Mouse (Mus musculus) Patski (cell line): Measurements from ENCODE around the gene Pear1. TPM values are rescaled to one million over a fixed set of nuclear protein-coding genes. Genes with fewer than 3 reads are reported as not detected.

Source experiments
- ATAC-seq: fragments of 100-300 bp; one replicate; pipeline ENCODE4 v1.8.0; 2021
- CTCF ChIA-PET: fragments of 350-600 bp; sonication (Branson Sonifier 250); formaldehyde crosslinking; loops from one replicate; lab custom pipeline; 2022; ENCODE audit warnings: inconsistent platforms; lab: Charles Lee
- POLR2A ChIA-PET: fragments of 350-600 bp; sonication (Branson Sonifier 250); formaldehyde crosslinking; loops from one replicate; lab custom pipeline; 2022; ENCODE audit warnings: antibody characterized with exemption, inconsistent platforms; lab: Charles Lee
- DNase-seq: peaks from one replicate; pipeline ENCODE4 v3.0.0-alpha.2; 2011; ENCODE audit warnings: low read depth, low spot score
- H3K27me3 ChIP-seq: fragments of 371-371 bp; one replicate; pipeline ENCODE4 v1.5.1; 2021
- CTCF ChIP-seq: fragments of 100-300 bp; IDR thresholded peaks from one replicate; pipeline ENCODE4 v1.5.1; 2021
- in situ Hi-C: fragments of 300-500 bp; cut with MboI; formaldehyde crosslinking; loops from 3 replicates; pipeline ENCODE4 v1.11.1; 2018; ENCODE audit warnings: low pct_unique_long_range_greater_than_20kb, mixed read lengths
- polyA plus RNA-seq: library from polyadenylated mRNA; unstranded; gene quantifications from one replicate; pipeline ENCODE4 v1.2.3, GENCODE M21; 2021

Pear1 gene
- polyA plus RNA-seq, 1 experiment from 2014 or later: 2.8 TPM

GRCm38 (mm10) chr3:87812873-87813272 lies 11.2 kb downstream of the Pear1 start:
- in situ Hi-C loops: no loop called here
- ATAC-seq (peak; percentile 48), DNase-seq (no peak)
- H3K27me3 ChIP-seq: peaks cover 65% of the 10 kb centered on the region
- no peak for TF ChIP-seq CTCF
- ChIA-PET CTCF (interaction anchor here (0.9 to 1.5 kb wide), 3 partner anchors 17 to 43 kb away, joined by 3 to 6 read pairs (median 3); no protein-coding TSS in a partner anchor), POLR2A (no interaction called here)

GRCm38 (mm10) chr3:87812413-87812812 lies 11.7 kb downstream of the Pear1 start:
- ChIA-PET CTCF (interaction anchor here (0.9 to 1.5 kb wide), 2 partner anchors 26 to 42 kb away, joined by 3 to 6 read pairs; no protein-coding TSS in a partner anchor), POLR2A (interaction anchor here (0.6 kb wide), 1 partner anchor 199 kb away, joined by 3 read pairs; no protein-coding TSS in a partner anchor)
- peaks cover 64% of the 10 kb centered on the region for H3K27me3 ChIP-seq
- no peak for DNase-seq
- no peak for TF ChIP-seq CTCF
- ATAC-seq: no peak
- in situ Hi-C loops: no loop called here

DNA sequence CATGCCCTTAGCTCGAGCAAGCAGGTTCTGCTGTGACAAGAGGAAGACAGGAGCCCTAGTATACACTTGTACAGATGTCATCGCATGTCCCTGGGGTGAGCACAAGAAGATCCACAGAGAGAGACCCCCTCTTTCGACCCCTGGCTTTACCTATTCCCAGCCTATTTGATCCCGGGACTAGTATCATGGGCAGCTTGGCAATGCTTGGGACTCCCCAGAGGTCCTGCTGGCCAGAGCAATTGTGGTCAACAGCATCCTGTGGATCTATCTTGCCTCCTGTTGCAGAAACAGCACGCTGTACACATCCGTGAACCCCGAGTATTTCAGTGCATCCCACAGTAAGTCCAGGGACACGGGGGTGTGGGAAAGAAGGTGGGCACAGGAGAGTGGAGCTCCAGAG lies 12.8 kb downstream of the Pear1 start:
- ChIA-PET CTCF (interaction anchor here (0.9 to 1.2 kb wide), 2 partner anchors 27 to 56 kb away, joined by 3 read pairs; no protein-coding TSS in a partner anchor), POLR2A (no interaction called here)
- DNase-seq (no peak), ATAC-seq (no peak)
- no peak for TF ChIP-seq CTCF
- in situ Hi-C loops: no loop called here
- peaks cover 53% of the 10 kb centered on the region for H3K27me3 ChIP-seq

DNA sequence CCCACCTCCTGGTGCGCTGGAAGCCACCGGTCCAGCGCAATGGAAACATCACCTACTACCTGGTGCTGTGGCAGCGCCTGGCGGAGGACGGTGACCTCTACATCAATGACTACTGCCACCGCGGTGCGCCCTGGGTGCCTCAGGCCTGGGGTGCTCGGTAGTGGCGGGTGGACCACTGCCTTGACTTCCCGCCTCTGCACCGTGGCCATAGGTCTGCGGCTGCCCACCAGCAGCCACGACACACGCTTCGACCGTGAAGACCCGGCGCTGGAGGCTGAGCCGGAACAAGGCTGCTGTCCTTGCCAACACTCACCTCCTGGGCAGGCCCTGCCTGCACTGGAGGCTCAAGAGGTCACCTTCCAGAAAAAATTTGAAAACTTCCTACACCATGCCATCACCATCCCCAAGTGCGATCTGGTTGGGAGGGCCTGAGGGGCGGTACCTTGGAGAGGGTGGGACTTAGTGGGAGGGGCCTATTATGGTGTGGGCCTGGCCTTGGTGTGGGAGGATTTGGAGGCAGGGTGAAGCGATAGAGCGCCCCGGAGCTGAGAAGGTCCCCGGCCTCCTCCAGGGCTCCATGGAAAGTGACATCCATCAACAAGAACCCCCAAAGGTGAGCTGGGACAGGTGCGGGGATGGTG lies 14.7 kb downstream of the Pear1 start:
- in situ Hi-C loops: no loop called here
- ChIA-PET CTCF (interaction anchor here (1.1 to 5.5 kb wide), 3 partner anchors 15 to 39 kb away, joined by 3 to 27 read pairs (median 8); partner anchors contain the start of gene Ntrk1), POLR2A (no interaction called here)
- peaks cover 54% of the 10 kb centered on the region for H3K27me3 ChIP-seq
- no peak for DNase-seq
- ATAC-seq: no peak
- no peak for TF ChIP-seq CTCF

GRCm38 (mm10) chr3:87804038-87804677 lies 19.9 kb downstream of the Pear1 start:
- no peak for TF ChIP-seq CTCF
- H3K27me3 ChIP-seq: peaks cover 75% of the 10 kb centered on the region
- DNase-seq: no peak
- in situ Hi-C loops: no loop called here
- ChIA-PET CTCF (interaction anchor here (1.0 to 1.6 kb wide), 2 partner anchors 19 to 34 kb away, joined by 3 to 6 read pairs; no protein-coding TSS in a partner anchor), POLR2A (no interaction called here)
- ATAC-seq: no peak

GRCm38 (mm10) chr3:87801681-87802080 lies 22.4 kb downstream of the Pear1 start:
- H3K27me3 ChIP-seq: peaks cover 83% of the 10 kb centered on the region
- TF ChIP-seq CTCF: no peak
- ATAC-seq (no peak), DNase-seq (no peak)
- POLR2A ChIA-PET: no interaction called here
- CTCF ChIA-PET: interaction anchor here (1.3 kb wide), 1 partner anchor 15 kb away, joined by 4 read pairs; no protein-coding TSS in a partner anchor
- in situ Hi-C loops: no loop called here

DNA sequence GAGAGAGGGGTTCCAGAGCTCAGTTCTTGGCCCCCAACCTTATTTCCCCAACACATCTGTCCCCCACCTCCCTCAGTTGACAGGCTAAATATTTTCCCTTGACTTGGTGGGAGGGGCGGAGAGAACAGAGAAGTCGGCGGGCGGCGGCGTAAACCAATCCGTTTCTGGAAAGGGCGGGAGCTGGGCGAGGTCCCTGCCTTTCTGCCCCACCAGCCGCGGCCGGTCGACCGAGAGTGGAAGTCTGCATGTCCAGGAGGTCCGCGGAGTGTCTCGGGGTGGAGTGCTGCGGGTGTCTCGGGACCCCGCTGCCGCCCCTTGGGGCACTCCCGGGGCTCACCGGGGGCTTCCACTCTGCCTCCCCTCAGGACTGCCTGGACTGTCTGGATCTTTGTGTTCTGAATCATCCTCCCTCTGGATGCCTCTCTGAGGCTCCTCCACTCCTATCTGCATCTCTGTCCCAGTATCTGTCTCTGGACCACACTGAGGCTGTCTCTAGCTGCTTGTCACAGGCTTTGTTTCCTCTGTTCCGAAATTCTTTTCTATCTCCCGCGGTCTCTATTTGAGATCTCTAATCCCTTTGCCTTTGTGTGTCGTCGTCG lies 27.3 kb downstream of the Pear1 start, which contains the start of gene Insrr:
Gene Insrr, plus strand, starts transcription at position 216 of the 599 bp plus-strand sequence.
- CTCF ChIA-PET: interaction anchor here (1.3 to 4.4 kb wide), 5 partner anchors 11 to 64 kb away, joined by 3 to 43 read pairs (median 18); no protein-coding TSS in a partner anchor
- in situ Hi-C loops: no loop called here
- DNase-seq (no peak), ATAC-seq (no peak)
- no peak for TF ChIP-seq CTCF
- POLR2A ChIA-PET: no interaction called here
- H3K27me3 ChIP-seq: peaks cover 89% of the 10 kb centered on the region

DNA sequence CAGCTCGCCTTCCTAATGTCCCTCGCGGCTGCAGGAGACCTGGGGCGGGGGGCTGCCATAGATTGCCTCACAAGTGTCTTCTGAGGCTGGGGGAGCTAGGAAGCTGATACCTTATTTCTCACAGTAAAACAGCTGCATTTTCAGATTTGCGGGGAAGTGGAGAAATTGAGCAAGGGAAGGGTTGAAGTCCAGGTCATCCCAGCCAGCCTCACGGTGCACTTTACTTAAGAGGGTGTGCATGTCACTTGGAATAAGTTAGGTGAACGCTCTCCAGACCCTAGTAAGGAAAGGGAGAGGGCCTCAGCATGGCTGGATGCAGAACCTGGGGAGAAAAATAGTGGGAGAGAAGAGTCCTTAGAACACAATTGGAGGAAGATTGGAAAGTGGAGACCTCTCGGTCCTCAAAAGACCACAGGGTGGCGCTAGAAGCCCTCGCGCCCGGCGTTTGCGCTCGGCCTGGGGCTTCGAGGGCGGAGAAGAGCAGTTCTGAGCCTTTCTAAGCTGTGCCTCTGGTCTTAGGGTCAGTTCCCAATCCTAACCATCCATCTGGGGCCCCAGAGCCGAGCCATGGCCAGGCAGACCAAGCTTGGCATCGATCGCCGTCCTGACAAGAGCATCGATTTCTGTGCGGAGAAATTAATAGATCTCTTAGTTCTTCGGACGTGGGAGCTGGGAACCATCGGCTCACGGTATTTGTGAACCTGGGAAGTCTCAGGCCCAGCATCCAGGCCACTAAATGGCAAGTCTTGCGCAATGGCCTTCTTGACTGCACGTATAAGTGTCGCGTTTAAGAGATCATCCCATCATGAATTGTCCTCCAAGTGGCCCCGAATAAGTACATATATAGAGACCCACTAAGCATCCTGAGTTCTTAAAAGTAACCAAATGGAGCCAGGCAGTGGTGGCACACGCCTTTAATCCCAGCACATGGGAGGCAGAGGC lies 28.5 kb downstream of the Pear1 start:
- ChIA-PET POLR2A (interaction anchor here (0.7 to 1.9 kb wide), 4 partner anchors 23 to 148 kb away, joined by 3 to 7 read pairs (median 5); no protein-coding TSS in a partner anchor), CTCF (interaction anchor here (0.8 to 3.8 kb wide), 15 partner anchors 9 to 65 kb away, joined by 3 to 43 read pairs (median 3); no protein-coding TSS in a partner anchor)
- DNase-seq: no peak
- no peak for TF ChIP-seq CTCF
- in situ Hi-C loops: no loop called here
- peaks cover 87% of the 10 kb centered on the region for H3K27me3 ChIP-seq
- no peak for ATAC-seq

GRCm38 (mm10) chr3:87794922-87795325 lies 29.2 kb downstream of the Pear1 start, which contains the start of gene Ntrk1:
Gene Ntrk1, minus strand, starts transcription at chr3:87795162.
- no peak for DNase-seq
- no peak for TF ChIP-seq CTCF
- POLR2A ChIA-PET: interaction anchor here (0.8 to 1.9 kb wide), 3 partner anchors 19 to 24 kb away, joined by 3 to 7 read pairs (median 6); no protein-coding TSS in a partner anchor
- peaks cover 88% of the 10 kb centered on the region for H3K27me3 ChIP-seq
- in situ Hi-C loops: no loop called here
- CTCF ChIA-PET: interaction anchor here (1.0 to 3.8 kb wide), 10 partner anchors 10 to 66 kb away, joined by 3 to 43 read pairs (median 8); no protein-coding TSS in a partner anchor
- ATAC-seq: no peak
